Mouse (Mus musculus): Measurements from ENCODE around the gene Slc35f1.

DNA sequence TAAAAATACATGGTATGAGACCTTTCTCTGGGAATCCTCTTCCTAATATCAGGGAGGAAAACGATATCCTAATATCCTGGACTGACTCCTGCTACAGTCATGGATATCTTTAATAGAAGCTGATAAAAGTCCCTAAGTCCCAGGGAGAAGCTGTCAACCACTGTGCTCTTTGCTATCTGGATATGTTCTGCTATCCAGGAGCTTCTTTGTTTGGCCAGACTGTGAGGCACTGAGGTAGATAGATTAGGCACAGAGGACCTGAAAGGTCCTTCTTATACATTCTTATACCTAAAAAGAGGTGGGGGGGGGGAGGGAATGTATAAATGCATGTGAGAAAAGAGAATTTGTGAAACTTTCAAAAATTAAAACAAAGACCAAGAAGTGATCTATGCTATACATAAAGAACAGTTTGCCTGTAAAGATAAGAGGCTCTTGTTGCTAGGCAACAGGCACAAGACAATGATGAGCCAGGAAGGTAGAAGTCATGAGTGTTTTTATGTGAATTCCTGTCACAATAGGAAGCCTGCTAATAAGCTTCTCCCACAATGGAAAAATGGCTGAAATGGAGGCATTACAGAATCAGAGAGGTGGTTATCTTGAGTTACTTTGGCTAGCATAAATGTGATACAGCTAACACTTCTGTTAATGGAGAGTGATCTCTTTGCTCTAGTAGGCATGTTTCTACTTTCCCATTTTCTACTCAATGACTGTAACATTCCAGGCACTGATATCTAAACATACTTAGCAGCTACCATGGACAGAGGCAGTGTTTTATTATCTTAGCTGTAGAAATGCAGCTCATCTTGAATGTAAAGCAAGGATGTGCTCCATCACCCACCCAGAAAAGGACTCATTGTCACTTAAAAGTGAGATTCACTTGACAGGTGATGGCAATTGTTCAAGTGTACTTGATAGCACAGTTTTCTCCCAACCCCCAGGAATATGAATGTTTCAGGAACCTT, 316.2 kb downstream of the Slc35f1 start:
- TF ChIP-seq CTCF (IDR thresholded peaks at IDR 0.05; ENCODE audit: control insufficient read depth, insufficient read depth, insufficient replicate concordance, low read depth, low read length): no peak
- TF ChIP-seq POLR2A (IDR thresholded peaks at IDR 0.05; ENCODE audit: control insufficient read depth, low read depth, low read length): no peak
